Mouse (Mus musculus): Measurements from ENCODE around the gene Ldhd.

GRCm38 (mm10) chr8:111574016-111574415, 56.2 kb downstream of the Ldhd start:
- TF ChIP-seq CTCF (IDR thresholded peaks at IDR 0.05) (no peak), EP300 (IDR thresholded peaks at IDR 0.05) (no peak)

Measured in lung, postnatal 0 days (tissue).